Mouse (Mus musculus) ovary, postnatal 36 days (tissue): ENCODE data around the gene Spata31d1d.
"Not testable (repeated sequence)": the region's sequence is repeated elsewhere in the genome, so short reads cannot be mapped to it uniquely, and the experiment has no call there.

Experiments used
- DNase-seq: peaks from one replicate; pipeline ENCODE4 v3.0.0; 2022; ENCODE audit warnings: low spot score, mixed read lengths

Gene Spata31d1d

DNA sequence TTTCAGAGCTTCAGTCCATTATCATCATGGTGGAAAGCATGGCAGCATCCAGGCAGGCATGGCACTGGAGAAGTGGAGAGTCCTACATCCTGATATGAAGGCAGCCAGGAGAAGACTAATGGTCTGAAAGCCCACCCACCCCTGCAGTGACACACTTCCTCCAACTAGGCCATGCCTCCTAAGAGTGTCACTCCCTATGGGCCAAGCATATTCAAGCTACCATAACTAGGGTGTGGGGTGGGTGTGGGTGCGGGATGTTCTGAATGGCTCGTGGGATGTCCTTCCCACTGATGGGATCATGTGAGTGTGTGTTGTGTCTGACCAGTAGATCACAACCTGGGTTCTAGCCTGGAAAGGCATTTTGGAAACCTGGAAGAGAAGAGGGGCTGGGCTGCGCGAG lies 2.4 kb upstream of the Spata31d1d start:
- no peak for DNase-seq

DNA sequence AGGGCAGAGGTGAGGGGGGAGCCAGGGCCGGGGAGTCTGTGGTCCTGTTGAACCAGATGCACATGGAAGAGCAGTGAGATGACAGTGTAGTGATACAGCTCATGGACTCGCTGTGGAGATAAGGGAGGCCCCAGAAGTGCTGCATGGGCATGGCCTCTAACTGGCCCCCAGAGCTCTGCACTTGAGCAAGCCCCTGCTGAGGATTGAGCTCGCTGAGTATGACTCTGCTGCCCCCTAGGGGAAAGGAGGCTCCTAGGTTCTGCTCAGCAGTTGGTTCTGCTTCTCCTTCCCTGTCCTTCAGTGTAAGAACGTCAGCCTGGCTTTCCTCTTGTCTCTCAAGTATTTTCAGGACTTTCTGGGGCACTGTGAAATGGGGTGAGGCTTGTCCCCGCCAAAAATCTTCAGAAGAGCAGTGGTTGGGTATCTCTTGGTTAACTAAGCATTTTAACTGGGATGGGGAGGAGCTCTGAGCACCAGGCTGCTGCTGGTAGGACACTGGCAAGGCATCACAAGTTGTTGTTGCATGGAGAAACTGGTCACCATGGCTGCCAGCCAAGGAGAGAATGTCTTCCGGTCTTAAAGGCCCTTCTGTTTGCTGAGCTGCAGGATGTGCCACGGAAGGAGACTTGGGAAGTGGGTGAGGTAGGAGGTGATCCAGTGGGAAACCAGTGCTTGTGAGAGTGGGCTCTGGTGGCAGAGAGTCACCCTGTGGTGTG lies 3.0 kb downstream of the Spata31d1d start:
- DNase-seq, result peak; percentile 71

DNA sequence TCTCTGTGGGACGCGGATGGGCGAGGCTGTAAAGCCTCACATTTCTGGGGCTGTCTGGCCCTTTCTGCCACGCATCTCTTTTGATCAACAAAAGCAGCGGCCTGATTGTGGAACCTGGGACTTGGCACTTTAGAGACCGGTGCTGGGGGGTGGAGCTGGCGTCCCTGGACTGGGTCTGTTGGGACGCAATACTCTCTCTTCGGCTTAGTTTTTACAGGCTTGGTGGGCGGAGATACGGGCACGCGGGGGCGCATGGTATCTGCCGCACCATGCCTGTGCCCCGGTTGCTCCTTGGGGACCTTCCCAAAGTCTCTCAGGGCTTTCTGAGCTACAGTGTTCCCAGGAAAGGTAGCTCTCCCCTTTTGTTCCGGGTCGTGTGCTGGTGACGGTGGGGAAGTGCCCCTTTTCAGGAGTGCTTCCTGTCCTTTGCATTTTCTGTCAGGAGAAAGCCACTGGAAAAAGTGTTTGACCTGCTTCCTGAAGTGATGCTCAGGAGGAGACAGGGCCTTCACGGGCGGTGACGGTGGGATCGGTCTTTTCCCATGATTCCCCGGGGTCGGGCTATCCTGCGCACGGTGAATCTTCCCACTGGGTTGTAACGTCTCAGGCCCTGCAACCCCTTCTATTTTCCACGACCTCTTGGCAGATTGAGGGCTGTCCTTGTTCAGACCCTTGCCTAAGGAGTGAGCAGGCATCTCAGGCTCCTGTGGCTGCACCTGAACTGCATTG lies 5.2 kb downstream of the Spata31d1d start:
- DNase-seq, result no peak

DNA sequence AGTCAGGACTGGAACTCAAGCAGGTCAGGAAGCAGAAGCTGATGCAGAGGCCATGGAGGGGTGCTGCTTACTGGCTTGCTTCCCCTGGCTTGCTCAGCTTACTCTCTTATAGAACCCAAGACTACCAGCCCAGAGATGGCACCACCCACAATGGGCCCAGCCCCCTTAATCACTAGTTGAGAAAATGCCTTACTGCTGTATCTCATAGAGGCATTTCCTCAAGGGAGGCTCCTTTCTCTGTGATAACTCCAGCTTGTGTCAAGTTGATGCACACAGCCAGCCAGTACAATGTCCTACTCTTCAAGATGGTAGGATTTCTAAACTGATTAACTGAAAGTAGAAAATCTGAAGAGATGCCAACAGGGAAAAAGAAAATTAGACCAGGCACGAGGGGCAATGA lies 9.5 kb downstream of the Spata31d1d start:
- DNase-seq, result not testable (repeated sequence)

DNA sequence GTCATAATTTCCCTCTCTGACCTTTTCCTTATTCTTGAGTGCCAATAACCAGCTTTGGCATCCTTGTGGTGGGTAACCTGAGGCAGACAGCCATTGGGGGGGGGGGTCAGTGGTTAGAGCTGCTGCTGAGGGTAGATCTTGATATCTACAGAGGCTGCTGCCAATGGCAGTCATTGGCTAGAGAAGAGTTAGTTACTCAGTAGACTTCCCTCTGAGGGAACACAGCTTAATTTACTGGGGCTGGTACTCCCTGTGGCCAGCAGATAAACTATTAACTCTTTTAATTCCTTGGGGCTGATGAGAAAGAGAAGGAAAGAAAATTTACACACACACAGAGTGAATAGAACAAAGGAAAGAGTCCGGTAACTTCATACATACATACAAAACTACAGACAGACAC lies 12.1 kb downstream of the Spata31d1d start:
- DNase-seq, result no peak

DNA sequence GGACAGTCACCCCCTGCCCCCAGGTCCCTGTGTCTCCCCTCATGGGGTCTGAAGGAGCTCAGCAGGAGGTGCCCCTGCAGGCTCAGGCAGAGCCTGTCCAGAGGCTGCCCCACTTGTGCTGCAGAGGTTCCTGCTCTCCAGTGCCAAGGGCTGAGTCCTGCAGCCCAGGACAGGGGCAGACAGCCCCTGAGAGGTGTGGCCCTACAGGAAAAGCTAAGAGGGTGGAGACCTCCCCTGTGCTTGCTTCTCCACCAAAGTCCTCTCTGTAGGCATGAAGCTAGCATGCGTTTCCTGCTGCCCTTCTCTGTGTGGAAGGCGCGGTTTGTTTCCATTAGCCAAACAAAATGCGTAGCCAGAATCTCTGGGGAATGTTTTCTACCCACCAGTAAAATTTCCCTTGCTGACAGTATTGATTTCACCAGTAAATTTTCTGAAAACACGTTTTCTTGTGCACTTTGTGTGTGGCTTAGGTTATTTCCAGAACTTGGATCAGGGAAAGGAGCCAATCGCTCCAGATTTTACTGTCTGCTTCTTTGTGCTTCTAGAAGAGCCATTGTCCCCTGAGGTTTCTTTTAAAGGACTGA lies 12.6 kb downstream of the Spata31d1d start:
- DNase-seq, result not testable (repeated sequence)

DNA sequence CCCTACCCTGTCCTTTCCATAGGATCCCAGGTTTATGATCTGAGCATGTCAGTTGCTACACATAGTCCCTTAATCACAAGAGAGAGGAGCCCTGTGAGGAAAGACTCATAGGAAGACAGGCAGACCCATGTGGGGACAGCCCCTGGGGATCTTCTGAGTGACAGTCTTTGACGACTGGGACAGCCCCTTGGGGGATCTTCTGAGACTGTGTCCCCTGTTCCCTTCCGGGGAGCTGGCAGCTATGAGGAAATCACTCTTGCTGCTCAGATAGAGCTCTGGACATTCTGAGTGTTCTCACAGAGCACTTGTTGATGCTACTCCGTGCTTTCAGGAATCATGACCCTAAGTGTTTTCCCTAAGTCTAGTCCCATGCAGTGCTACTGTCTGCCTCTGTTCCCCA lies 17.8 kb downstream of the Spata31d1d start:
- no peak for DNase-seq

DNA sequence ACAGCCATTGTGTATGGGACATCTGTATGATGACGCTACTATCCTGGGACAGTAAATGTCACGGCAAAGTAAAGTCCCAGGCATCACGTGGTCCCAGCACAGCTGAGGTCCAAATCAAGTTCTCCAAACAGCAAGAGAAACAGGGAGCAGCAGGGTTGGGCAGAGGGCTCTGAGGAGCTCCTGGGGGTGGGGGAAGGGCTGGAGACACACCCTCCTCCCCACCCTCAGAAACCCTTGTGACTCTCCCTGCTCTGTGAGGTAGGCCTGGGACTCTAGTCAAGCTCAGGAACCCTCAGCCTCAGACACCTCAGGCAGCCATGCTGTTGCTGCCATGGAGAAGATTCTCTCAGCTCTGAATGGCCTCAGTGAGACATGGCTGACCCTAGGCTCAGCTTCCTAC lies 19.6 kb downstream of the Spata31d1d start, which contains the start of gene Spata31d1b:
Spata31d1b (plus strand) TSS at position 301 of the 400 bp plus-strand sequence.
- not testable (repeated sequence) for DNase-seq

DNA sequence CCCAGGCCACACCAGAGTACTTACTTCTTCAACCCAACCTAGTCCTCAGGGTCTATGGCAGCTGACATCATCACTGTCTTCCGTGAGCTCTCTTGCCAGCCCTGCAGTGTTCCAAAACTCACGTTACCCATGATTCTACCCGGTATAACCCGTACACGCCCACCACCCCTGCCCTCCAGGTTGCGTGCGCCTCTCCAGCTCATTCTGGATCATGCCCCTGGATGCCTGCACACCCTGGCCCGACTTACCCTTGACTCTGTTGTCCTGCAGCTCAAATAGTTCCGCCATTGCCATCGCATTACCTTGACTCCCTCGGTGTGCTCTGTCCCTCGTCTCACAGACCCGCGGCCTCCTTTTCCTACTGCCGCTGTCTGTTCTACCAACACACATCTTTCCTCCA lies 21.3 kb downstream of the Spata31d1d start, which contains the start of gene Spata31d1a:
Spata31d1a (minus strand) TSS at position 101 of the 400 bp plus-strand sequence.
- no peak for DNase-seq

DNA sequence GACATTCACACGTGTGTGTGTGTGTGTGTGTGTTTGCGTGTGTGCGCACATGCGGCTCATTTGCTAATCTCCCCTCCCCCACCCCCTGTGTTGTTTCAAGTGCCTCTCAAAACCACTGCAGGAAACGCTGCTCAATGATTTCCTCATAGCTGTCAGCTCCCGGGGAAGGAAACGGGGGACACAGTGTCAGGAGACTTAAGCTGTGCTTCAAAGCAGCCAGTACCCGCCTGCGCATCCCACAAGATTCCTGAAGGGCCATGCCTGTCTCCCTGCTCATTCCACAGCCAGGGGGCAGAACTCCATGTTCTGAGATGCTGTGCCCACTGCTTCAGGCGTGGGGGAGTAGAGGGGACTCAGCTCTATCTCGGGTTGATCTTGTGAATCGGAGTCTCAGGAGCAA lies 27.0 kb downstream of the Spata31d1d start:
- DNase-seq, result no peak

DNA sequence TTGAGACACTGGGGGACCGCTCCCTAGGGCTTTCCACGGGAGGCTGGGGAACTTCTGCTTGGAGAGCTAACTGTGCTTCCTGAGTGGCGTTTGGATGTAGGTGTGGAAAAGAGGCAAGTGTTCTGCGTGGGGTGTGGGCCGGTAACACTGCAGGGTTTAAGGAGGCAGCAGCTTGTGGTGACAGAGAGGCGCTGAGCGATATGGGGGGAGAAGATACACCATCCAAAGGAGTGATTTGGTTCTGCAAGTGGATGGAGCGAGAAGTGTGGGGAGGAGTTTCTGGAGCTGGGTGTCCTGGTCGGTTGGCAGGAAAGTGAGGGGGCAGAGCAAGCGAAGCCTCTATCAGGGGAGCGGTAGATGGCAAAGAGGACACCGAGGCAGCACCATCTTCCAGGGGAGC lies 28.0 kb downstream of the Spata31d1d start:
- no peak for DNase-seq

DNA sequence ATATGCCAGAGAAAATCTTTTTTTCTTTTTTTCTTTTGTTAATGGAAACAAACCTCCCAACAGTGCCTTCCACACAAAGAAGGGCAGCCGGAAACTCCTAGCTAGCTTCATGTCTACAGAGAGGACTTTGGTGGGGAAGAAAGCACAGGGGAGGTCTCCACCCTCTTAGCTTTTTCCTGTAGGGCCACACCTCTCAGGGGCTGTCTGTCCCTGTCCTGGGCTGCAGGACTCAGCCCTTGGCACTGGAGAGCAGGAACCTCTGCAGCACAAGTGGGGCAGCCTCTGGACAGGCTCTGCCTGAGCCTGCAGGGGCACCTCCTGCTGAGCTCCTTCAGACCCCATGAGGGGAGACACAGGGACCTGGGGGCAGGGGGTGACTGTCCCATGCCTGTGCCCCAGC lies 31.4 kb downstream of the Spata31d1d start:
- DNase-seq, result not testable (repeated sequence)

DNA sequence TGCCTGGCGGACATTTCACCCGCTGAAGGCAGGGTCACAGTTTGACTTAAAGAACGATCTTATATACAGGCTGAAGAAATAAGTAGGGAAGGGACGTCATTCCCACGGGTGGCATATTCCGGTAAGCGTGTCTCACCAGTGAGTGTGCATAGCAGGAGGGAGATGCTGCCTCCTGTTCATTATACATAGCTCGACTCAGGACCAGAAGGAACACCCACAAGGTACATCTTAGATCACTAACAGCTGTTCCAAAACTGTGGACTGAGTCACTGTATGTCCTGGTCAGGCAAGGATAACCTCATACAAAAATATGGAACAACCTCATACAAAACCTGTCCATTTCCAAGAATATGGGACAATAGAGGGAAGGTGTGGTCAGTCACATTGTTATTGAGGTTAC lies 32.4 kb downstream of the Spata31d1d start:
- no peak for DNase-seq

DNA sequence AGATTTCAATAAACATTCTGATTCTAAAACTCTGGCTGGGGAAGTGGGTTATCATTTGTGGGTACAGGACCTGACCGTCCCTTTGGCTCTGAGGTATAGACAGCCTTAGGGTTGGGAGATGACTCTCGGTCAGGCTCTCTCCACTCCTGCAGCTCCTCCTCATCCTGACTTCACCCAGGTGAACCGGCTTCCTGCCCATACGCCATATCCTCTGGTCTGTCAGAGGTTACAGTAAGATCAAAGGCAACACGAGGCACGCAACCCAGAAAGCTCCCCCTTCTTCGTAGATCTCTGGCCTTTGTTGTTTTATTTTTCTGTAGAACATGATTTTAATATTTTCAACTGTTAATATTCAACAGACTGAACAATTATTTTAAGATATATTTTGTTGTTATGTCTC lies 35.8 kb downstream of the Spata31d1d start:
- no peak for DNase-seq

DNA sequence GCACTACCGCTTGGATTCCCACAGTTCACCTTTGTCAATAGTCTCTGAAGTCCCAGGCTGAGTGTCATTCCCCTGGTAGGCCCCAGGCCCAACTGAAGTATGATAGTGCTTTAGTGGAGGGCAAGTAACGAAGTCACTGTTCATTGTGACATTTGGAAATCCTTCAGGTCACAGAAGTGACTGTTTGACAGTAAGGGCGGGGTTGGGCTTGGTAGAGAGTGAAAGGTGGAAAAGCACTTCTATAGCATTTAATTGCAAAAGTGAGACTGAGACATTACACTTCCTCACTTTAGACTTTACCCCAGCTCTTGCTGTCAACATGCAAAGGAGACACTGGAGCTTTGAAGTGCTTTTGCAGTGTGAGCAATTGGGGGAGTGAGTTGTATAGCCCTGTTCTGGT lies 37.5 kb downstream of the Spata31d1d start, which contains the start of gene 4921517D22Rik:
4921517D22Rik (minus strand) TSS at position 101 of the 400 bp plus-strand sequence.
- DNase-seq, result no peak

DNA sequence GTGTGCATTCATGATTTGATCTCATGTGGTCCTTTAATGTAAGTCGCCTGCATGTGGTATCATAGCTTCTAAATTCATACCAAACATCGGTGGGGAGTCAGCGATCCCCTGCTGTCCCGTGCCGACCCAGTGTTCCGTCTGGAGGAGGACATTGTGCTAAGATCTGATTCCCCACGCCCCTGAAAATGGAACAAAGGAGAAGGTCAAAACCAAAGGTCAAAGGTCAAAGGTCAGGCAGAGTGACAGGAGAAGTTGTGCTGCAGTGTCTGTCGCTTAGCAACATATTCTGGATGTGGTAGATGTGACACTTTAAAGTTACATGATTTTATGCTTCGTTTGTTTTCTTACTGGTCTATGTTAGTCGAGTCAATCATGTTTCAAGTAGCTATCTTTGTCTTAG lies 40.1 kb downstream of the Spata31d1d start:
- no peak for DNase-seq

DNA sequence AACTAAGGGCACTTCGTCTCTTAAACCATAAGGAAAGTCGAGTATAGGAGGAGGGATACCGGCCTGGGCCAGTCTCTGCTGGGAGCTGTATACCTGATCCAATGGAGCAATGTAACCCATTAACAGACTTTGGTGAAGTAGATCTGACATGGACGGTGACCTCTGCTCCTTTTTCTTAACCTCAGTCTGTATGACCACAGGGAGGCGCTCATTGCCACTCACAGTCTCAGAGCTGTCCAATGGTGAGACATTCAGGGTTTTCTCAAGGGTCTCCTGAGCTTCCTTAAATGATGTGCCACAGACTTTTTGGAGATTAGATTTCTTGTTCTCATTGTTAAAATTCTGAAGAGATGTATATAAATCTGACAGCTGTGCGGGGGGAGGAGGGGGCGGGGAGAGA lies 41.0 kb downstream of the Spata31d1d start:
- DNase-seq, result no peak

DNA sequence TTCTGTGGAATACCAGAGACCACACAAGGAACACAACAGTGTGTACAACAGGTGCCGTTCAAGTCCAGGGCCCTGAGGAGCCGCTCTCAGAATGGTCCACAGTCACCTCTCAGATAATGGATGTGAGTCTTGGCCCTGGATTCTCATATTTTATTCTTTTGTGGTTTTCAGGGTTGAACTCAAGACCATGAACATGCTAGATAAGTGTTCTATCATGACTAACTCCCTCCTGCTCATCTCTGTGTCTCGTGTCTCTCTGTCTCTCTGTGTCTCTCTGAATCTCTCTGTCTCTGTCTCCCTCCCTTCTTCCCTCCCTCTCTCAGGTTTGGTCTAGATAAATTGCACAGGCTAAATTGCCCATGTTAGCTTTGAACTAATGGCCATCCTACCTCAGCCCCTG lies 41.7 kb downstream of the Spata31d1d start:
- DNase-seq, result no peak

DNA sequence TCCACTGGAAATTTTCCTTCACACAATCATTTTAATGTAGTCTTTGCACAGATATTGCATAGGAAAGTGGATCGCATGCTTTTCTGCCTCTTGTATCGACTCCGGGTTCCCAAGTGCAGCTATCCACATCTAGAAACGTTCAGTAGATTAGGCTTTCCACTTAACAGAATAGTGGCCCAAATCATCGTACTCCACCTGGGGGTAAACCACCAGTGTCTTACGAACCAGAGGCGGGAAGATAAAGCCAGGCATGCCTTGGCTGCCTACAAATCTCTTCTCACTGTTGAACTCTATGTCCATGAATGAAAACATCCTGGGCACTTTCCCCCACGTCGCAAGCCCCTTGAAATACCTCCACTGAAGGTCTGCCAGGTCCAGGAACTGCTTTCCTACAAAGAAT lies 42.2 kb downstream of the Spata31d1d start:
- no peak for DNase-seq

DNA sequence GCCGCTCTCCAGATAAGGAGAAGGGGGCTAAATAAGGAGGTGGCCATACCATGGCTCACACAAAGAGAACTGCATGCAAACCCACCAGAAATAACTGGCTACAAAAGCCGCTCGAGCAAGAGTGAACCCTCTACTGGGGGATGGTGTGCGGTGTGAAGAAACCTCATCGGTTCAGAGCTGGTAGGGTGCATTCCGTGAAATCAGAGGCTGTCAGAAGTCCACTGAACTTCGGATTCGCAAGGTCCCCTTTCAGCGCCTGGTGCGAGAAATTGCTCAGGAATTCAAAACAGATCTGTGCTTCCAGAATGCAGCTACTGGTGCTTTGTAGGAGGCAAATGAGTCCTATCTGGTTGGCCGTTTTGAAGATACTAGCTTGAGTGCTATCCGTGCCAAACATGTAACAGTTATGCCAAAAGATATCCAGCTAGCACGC lies 43.2 kb downstream of the Spata31d1d start:
- DNase-seq, result peak; percentile 14

DNA sequence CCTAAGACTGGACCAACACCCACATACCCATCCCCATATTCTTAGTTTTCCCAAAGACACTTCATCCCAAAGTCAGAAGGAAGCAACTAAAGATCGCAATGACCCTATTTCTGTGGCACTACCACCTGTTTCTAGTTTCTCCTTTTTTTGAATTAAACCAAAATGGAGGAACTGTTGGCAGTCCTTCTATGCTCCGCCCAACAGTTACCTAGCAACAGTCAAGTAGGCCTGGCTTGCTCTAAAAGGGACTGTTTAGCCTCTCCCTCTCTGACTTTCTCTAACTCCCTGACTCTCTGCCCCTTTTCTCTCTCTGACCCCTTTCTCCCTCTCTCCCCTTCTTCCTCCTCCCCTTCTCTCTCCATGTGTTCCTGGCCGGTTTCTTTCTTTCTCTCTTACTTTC lies 46.3 kb downstream of the Spata31d1d start:
- DNase-seq, result no peak

DNA sequence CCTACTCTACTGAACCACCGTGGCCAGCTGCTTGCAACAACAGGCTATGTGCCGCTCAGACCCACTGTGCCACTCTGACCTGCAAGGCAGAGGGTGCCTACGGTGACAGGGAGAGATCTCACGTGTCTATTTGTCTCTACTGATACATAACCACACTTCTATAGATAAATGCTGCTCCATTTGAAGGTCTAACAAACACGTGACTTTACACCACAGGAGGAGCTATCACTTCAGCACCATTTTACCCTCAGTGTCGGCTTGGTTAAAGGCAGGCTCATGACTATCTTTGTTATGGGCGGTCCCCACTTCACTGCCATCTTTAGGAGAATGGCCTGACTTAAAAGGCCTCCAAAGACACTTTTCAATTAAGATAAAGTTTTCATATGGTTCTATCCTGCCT lies 48.9 kb downstream of the Spata31d1d start:
- no peak for DNase-seq

DNA sequence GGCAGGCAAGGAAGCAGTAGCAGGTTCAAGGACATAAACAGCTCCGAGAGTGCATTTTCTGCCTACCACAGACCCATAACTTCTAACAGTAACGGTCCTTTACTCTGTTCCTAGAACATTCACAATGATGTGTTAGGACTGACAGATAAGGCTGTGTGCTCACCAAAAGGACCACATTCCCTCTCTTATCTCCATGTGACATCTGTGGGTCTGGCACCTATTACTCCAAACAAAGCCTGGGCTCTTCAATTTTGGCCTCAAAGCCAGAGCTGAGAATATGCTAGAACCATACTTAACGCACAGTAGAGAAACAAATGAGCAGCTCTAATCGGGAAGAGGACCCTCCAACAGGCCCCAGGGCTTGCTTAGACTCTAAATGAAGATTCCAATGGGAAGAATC lies 51.6 kb downstream of the Spata31d1d start:
- DNase-seq, result no peak
